Mouse (Mus musculus): ENCODE data around the gene Lmf2. TPM values are rescaled to one million over a fixed set of nuclear protein-coding genes. Genes with fewer than 3 reads are reported as not detected.

The Lmf2 gene
- polyA plus RNA-seq, 2 experiments: 49.1 to 55.7 TPM

- Histone ChIP-seq H3K9ac (ENCODE audit: low read depth, low read length, severe bottlenecking) (no peak overlapping the region), H3K4me1 (ENCODE audit: control insufficient read depth, insufficient read depth, low read length) (peaks cover 23% of the 10 kb centered on the region)
These were observed 19.5 kb upstream of the Lmf2 start for GRCm38 (mm10) chr15:89374801-89375534.

DNA sequence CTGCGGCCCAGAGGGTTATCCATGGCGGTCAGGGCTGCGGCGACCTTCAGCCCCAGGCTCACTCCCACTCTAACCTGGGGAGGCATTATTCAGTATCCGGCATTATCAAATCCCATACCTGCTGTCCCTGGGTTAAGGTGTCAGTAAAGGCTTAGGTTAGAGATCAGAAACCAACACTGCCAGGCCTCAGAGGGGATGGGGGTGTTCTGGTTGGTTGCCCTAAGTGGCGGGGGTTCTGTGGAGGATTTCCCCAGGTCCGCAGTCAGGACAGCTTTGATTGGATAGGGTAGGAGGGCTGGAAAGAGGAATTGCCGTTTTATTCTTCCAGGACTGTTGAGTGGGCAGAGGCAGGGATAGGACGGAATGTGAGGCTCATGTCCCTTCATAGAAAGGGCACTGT is 18.9 kb upstream of the Lmf2 start:
- DNase-seq (ENCODE audit: low spot score) (no peak), ATAC-seq (ENCODE audit: low FRiP score, low read depth) (no peak)
- WGBS: 52% methylated on average over 9 of the region's 9 CpGs
- no peak for TF ChIP-seq POLR2A (IDR thresholded peaks at IDR 0.05; ENCODE audit: borderline replicate concordance, extremely low read depth, insufficient read depth, insufficient read length)
- Histone ChIP-seq H3K4me2 (replicated peaks; ENCODE audit: low read depth, low read length, severe bottlenecking) (peak overlapping the region; percentile 91), H3K4me1 (ENCODE audit: control insufficient read depth, insufficient read depth, low read length) (peaks cover 22% of the 10 kb centered on the region), H3K27ac (replicated peaks; ENCODE audit: low read depth, low read length) (no peak overlapping the region; the same call in 1 of the 2 replicates), H3K27me3 (ENCODE audit: control insufficient read depth, insufficient read depth, low read length) (peaks cover 36% of the 10 kb centered on the region), H3K9me3 (ENCODE audit: control insufficient read depth, low read length) (no peaks in the 10 kb centered on the region), H3K36me3 (ENCODE audit: control insufficient read depth, insufficient read depth, low read length) (peaks cover 34% of the 10 kb centered on the region), H3K4me3 (replicated peaks; ENCODE audit: low read length) (peak overlapping the region; percentile 71), H3K9ac (ENCODE audit: low read depth, low read length, severe bottlenecking) (peak overlapping the region; percentile 74)

More at GRCm38 (mm10) chr15:89374801-89375534, 19.5 kb upstream of the Lmf2 start:
- WGBS: 92% methylated on average over 17 of the region's 17 CpGs
- no peak for ATAC-seq (ENCODE audit: low FRiP score, low read depth)
- no peak for DNase-seq (ENCODE audit: low spot score)
- H3K4me3 ChIP-seq (replicated peaks; ENCODE audit: low read length): no peak overlapping the region
- H3K4me2 ChIP-seq (replicated peaks; ENCODE audit: low read depth, low read length, severe bottlenecking): no peak overlapping the region
- H3K27me3 ChIP-seq (ENCODE audit: control insufficient read depth, insufficient read depth, low read length): peaks cover 42% of the 10 kb centered on the region
- H3K27ac ChIP-seq (replicated peaks; ENCODE audit: low read depth, low read length): no peak overlapping the region
- no peaks in the 10 kb centered on the region for H3K9me3 ChIP-seq (ENCODE audit: control insufficient read depth, low read length)
- H3K36me3 ChIP-seq (ENCODE audit: control insufficient read depth, insufficient read depth, low read length): peaks cover 28% of the 10 kb centered on the region
- TF ChIP-seq POLR2A (IDR thresholded peaks at IDR 0.05; ENCODE audit: borderline replicate concordance, extremely low read depth, insufficient read depth, insufficient read length): no peak

GRCm38 (mm10) chr15:89373762-89374248 is 18.3 kb upstream of the Lmf2 start, which contains the start of gene Sco2:
Gene Sco2, minus strand, starts transcription at chr15:89373846.
- H3K4me2 ChIP-seq (replicated peaks; ENCODE audit: low read depth, low read length, severe bottlenecking): peak within 1 kb of the TSS; percentile 91
- WGBS: under 1% methylated on average over 38 of the region's 42 CpGs
- peak within 1 kb of the TSS; percentile 86 for H3K27ac ChIP-seq (replicated peaks; ENCODE audit: low read depth, low read length)
- H3K27me3 ChIP-seq (ENCODE audit: control insufficient read depth, insufficient read depth, low read length): peaks cover 31% of the 10 kb centered on the region
- peak within 1 kb of the TSS; percentile 74 for H3K9ac ChIP-seq (ENCODE audit: low read depth, low read length, severe bottlenecking)
- peaks cover 16% of the 10 kb centered on the region for H3K4me1 ChIP-seq (ENCODE audit: control insufficient read depth, insufficient read depth, low read length)
- peaks cover 39% of the 10 kb centered on the region for H3K36me3 ChIP-seq (ENCODE audit: control insufficient read depth, insufficient read depth, low read length)
- peak within 1 kb of the TSS; percentile 71 for H3K4me3 ChIP-seq (replicated peaks; ENCODE audit: low read length)
- H3K9me3 ChIP-seq (ENCODE audit: control insufficient read depth, low read length): no peaks in the 10 kb centered on the region
- peak; percentile 79 for DNase-seq (ENCODE audit: low spot score)
- peak; percentile 82 for ATAC-seq (ENCODE audit: low FRiP score, low read depth)
- 0 out of 2 replicates have a peak, but pooled peaks have one; percentile 21 for TF ChIP-seq POLR2A (IDR thresholded peaks at IDR 0.05; ENCODE audit: borderline replicate concordance, extremely low read depth, insufficient read depth, insufficient read length)

- Histone ChIP-seq H3K27me3 (ENCODE audit: control insufficient read depth, insufficient read depth, low read length) (peaks cover 24% of the 10 kb centered on the region), H3K9me3 (ENCODE audit: control insufficient read depth, low read length) (no peaks in the 10 kb centered on the region), H3K4me3 (replicated peaks; ENCODE audit: low read length) (peak overlapping the region; percentile 71), H3K36me3 (ENCODE audit: control insufficient read depth, insufficient read depth, low read length) (peaks cover 45% of the 10 kb centered on the region), H3K27ac (replicated peaks; ENCODE audit: low read depth, low read length) (peak overlapping the region; percentile 86), H3K4me2 (replicated peaks; ENCODE audit: low read depth, low read length, severe bottlenecking) (peak overlapping the region; percentile 91), H3K4me1 (ENCODE audit: control insufficient read depth, insufficient read depth, low read length) (peaks cover 12% of the 10 kb centered on the region), H3K9ac (ENCODE audit: low read depth, low read length, severe bottlenecking) (peak overlapping the region; percentile 74)
- peak; percentile 72 for DNase-seq (ENCODE audit: low spot score)
- no peak for TF ChIP-seq POLR2A (IDR thresholded peaks at IDR 0.05; ENCODE audit: borderline replicate concordance, extremely low read depth, insufficient read depth, insufficient read length)
- WGBS: 2% methylated on average over 35 of the region's 35 CpGs
- peak; percentile 69 for ATAC-seq (ENCODE audit: low FRiP score, low read depth)
These were observed 17.7 kb upstream of the Lmf2 start for GRCm38 (mm10) chr15:89373027-89373761.

DNA sequence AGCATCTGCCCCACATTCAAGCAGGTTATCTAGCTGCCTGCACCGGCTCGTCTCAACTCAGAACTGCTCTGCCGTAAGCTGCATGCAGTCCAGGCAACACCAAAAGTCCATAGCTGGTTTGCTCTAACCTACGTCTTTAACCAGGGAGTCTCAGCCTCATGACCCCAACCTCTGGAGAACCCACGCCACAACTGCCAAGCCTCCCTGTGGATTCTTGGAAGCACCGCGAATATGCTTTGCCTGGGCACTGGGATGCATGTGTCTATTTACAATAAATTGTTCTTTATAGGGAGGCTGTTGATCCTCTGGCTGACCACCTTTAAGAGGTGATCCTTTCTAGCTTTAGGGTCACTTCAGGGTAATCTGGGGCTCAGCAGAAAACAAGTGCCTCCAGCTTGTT is 17.1 kb upstream of the Lmf2 start:
- DNase-seq (ENCODE audit: low spot score) (no peak), ATAC-seq (ENCODE audit: low FRiP score, low read depth) (no peak)
- peaks cover 52% of the 10 kb centered on the region for H3K36me3 ChIP-seq (ENCODE audit: control insufficient read depth, insufficient read depth, low read length)
- no peak overlapping the region for H3K9ac ChIP-seq (ENCODE audit: low read depth, low read length, severe bottlenecking)
- no peak for TF ChIP-seq POLR2A (IDR thresholded peaks at IDR 0.05; ENCODE audit: borderline replicate concordance, extremely low read depth, insufficient read depth, insufficient read length)
- peak overlapping the region; percentile 91 for H3K4me2 ChIP-seq (replicated peaks; ENCODE audit: low read depth, low read length, severe bottlenecking)
- H3K27me3 ChIP-seq (ENCODE audit: control insufficient read depth, insufficient read depth, low read length): peaks cover 18% of the 10 kb centered on the region
- peak overlapping the region; percentile 71; the same call in 1 of the 2 replicates for H3K4me3 ChIP-seq (replicated peaks; ENCODE audit: low read length)
- peaks cover 9% of the 10 kb centered on the region; the same call in 1 of the 2 replicates for H3K4me1 ChIP-seq (ENCODE audit: control insufficient read depth, insufficient read depth, low read length)
- H3K27ac ChIP-seq (replicated peaks; ENCODE audit: low read depth, low read length): no peak overlapping the region
- H3K9me3 ChIP-seq (ENCODE audit: control insufficient read depth, low read length): no peaks in the 10 kb centered on the region
- 84% methylated on average over 7 of the region's 7 CpGs for WGBS
